Mouse (Mus musculus) midbrain, embryonic 16.5 days (tissue): ENCODE measurements around the gene Olfr314. TPM values are rescaled to one million over a fixed set of nuclear protein-coding genes. Genes with fewer than 3 reads are reported as not detected.

ENCODE experiments used
- ATAC-seq: fragments of 200-750 bp; cut with Nextera tagmentation; 2 replicates; pipeline ENCODE4 v1.8.0; 2017; ENCODE audit warnings: moderate TSS enrichment
- H3K27ac ChIP-seq: fragments of 300-500 bp; sonication (generic); 2 replicates; pipeline ENCODE4 v1.5.1; 2014; ENCODE audit warnings: mild to moderate bottlenecking, low read length, mixed read lengths
- H3K27me3 ChIP-seq: fragments of 300-500 bp; sonication (generic); 2 replicates; pipeline ENCODE4 v1.6.1; 2014; ENCODE audit warnings: low read depth, low read length, mixed read lengths; ENCODE audit not compliant: control insufficient read depth, insufficient read depth
- H3K36me3 ChIP-seq: fragments of 300-500 bp; sonication (generic); 2 replicates; pipeline ENCODE4 v1.6.1; 2014; ENCODE audit warnings: mild to moderate bottlenecking, low read length, moderate library complexity, mixed read lengths; ENCODE audit not compliant: control insufficient read depth, insufficient read depth
- H3K4me1 ChIP-seq: fragments of 300-500 bp; sonication (generic); 2 replicates; pipeline ENCODE4 v1.6.1; 2014; ENCODE audit warnings: mild to moderate bottlenecking, low read length, mixed read lengths; ENCODE audit not compliant: control insufficient read depth, insufficient read depth
- H3K4me2 ChIP-seq: fragments of 300-500 bp; sonication (generic); 2 replicates; pipeline ENCODE4 v1.6.1; 2014; ENCODE audit warnings: mild to moderate bottlenecking, low read length, mixed read lengths
- H3K4me3 ChIP-seq: fragments of 300-500 bp; sonication (generic); 2 replicates; pipeline ENCODE4 v1.5.1; 2014; ENCODE audit warnings: low read depth, mild to moderate bottlenecking, low read length, moderate library complexity, mixed read lengths
- H3K9ac ChIP-seq: fragments of 300-500 bp; sonication (generic); 2 replicates; pipeline ENCODE4 v1.6.1; 2014; ENCODE audit warnings: low read depth, low read length, mixed read lengths
- H3K9me3 ChIP-seq: fragments of 300-500 bp; sonication (generic); replicated peaks from 2 replicates; pipeline ENCODE4 v1.6.1; 2014; ENCODE audit warnings: mild to moderate bottlenecking, low read length, mixed read lengths; ENCODE audit not compliant: control insufficient read depth, poor library complexity, severe bottlenecking
- WGBS: fragments of 180-500 bp; shearing (Covaris S2); extraction: QIAGEN DNeasy Blood & Tissue Kit; methylation state at CpG from one replicate; pipeline ENCODE4 v1.1.7; 2014; 5-methylcytosine and 5-hydroxymethylcytosine counted together
- polyA plus RNA-seq: library from polyadenylated mRNA; unstranded; fragments of >200 nt; fragmentation: Nextera tagmentation; extraction: Ambion mirVana; gene quantifications from 2 replicates; pipeline ENCODE4 v1.2.1, GENCODE M21; 2015

The Olfr314 gene
- polyA plus RNA-seq, 1 experiment from 2014 or later, result not detected

DNA sequence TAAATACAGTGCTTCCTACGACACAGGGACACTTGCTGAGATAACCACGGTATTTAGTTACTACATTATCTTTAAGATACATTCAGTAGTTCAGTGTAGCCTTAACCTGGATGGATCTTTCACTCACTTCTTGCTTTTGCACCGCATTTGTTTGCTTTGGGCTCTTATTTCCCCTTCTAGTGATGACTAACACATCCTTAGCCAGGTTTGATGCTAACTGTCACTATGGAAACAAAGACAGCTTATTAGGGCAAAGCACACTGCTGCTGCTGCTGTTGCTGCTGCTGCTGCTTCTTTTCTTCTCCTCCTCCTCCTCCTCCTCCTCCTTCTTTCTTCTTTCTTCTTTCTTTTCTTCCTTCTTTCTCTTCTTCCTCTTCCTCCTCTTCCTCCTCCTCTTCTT lies 6.8 kb downstream of the Olfr314 start:
- H3K4me3 ChIP-seq, result no peak overlapping the region
- WGBS, result 12% methylated on average over 3 of the region's 3 CpGs
- H3K27me3 ChIP-seq, result no peaks in the 10 kb centered on the region
- peaks cover 5% of the 10 kb centered on the region for H3K4me1 ChIP-seq
- H3K9ac ChIP-seq, result no peak overlapping the region
- no peak overlapping the region for H3K27ac ChIP-seq
- no peak; the same call in 1 of the 2 replicates for ATAC-seq
- no peaks in the 10 kb centered on the region for H3K36me3 ChIP-seq
- no peaks in the 10 kb centered on the region for H3K9me3 ChIP-seq
- H3K4me2 ChIP-seq, result 0 out of 2 replicates have a peak overlapping the region, but pooled peaks have one; percentile 1

DNA sequence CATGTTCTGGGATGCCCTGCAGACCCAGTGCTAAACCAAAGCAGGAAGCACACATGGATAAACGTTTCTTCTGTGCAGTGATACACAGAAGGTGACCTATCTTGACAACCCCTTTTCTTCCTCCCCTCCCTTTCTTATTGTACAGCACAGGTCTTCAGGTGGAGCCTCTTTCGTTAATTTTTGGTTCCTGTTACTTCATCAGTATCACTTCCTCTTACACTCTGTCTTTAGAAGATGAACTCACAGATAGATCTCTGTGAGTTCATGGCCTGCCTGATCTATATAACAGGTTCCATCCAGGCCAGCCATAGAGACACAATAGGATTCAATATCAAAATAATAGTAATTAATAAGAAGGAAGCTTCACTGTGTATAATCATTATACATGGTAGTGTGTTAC lies 7.3 kb downstream of the Olfr314 start:
- 56% methylated on average over 2 of the region's 2 CpGs for WGBS
- no peak for ATAC-seq
- Histone ChIP-seq H3K9me3 (no peaks in the 10 kb centered on the region), H3K4me1 (peaks cover 5% of the 10 kb centered on the region), H3K9ac (no peak overlapping the region), H3K27me3 (no peaks in the 10 kb centered on the region), H3K4me3 (no peak overlapping the region), H3K4me2 (no peak overlapping the region), H3K27ac (no peak overlapping the region), H3K36me3 (no peaks in the 10 kb centered on the region)

- peaks cover 5% of the 10 kb centered on the region for H3K4me1 ChIP-seq
- WGBS, result 84% methylated on average over 6 of the region's 6 CpGs
Measured at GRCm38 (mm10) chr11:58790646-58791045, 7.9 kb downstream of the Olfr314 start.

GRCm38 (mm10) chr11:58795856-58796255 lies 13.1 kb downstream of the Olfr314 start:
- Histone ChIP-seq H3K4me2 (no peak overlapping the region), H3K36me3 (no peaks in the 10 kb centered on the region), H3K4me1 (no peaks in the 10 kb centered on the region), H3K27ac (no peak overlapping the region), H3K27me3 (no peaks in the 10 kb centered on the region), H3K9ac (no peak overlapping the region), H3K4me3 (no peak overlapping the region), H3K9me3 (no peaks in the 10 kb centered on the region)
- no peak for ATAC-seq
- 90% methylated on average over 2 of the region's 2 CpGs for WGBS

More at GRCm38 (mm10) chr11:58790646-58791045, 7.9 kb downstream of the Olfr314 start:
- Histone ChIP-seq H3K9me3 (no peaks in the 10 kb centered on the region), H3K36me3 (no peaks in the 10 kb centered on the region), H3K27me3 (no peaks in the 10 kb centered on the region), H3K4me2 (no peak overlapping the region), H3K9ac (no peak overlapping the region), H3K4me3 (no peak overlapping the region), H3K27ac (no peak overlapping the region)
- ATAC-seq, result no peak

DNA sequence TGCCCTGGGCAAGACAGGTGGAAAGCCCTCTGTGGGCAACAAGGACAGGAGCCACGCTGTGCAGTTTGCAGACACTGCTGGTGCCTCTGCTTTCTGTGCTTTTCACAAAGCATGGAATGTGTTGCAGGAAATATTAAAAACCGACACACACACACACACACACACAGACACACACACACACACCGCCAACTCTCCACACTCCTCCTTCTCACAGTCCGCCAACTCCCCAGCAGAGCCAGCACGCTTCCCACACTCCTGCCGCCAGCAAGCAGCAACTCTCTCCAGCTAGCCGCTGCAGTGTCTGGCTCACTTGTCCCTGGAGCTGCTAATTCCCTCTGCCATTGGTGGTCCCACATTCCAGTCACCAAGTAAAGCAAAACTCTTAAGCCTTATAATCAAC lies 14.1 kb downstream of the Olfr314 start:
- no peak overlapping the region for H3K4me3 ChIP-seq
- no peak for ATAC-seq
- H3K27me3 ChIP-seq, result no peaks in the 10 kb centered on the region
- H3K36me3 ChIP-seq, result no peaks in the 10 kb centered on the region
- no peak overlapping the region for H3K4me2 ChIP-seq
- no peaks in the 10 kb centered on the region for H3K9me3 ChIP-seq
- no peak overlapping the region for H3K27ac ChIP-seq
- H3K9ac ChIP-seq, result no peak overlapping the region
- 66% methylated on average over 7 of the region's 7 CpGs for WGBS
- peaks cover 9% of the 10 kb centered on the region for H3K4me1 ChIP-seq

DNA sequence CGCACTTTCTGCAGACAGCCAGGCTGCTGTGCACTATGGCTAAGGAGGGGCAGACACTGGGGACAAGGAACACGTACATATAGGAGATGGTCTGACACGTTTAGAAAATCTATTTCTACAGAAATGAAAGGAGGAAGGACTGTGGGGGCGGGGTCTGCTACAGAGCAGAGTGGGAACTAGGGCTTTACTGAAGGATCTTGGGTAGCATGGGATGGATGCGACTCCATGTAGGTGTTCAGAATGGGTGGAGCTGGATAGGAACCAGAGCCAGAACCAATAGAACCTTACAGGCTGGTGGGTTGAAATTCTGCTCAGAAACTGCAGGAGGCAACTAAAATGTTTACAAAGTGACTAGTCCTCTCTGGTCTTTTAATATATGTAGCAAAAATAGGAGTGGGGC lies 17.0 kb downstream of the Olfr314 start:
- no peaks in the 10 kb centered on the region for H3K27me3 ChIP-seq
- no peaks in the 10 kb centered on the region for H3K9me3 ChIP-seq
- H3K27ac ChIP-seq, result no peak overlapping the region
- H3K4me1 ChIP-seq, result peaks cover 13% of the 10 kb centered on the region
- no peak overlapping the region for H3K9ac ChIP-seq
- no peak overlapping the region for H3K4me3 ChIP-seq
- no peak for ATAC-seq
- WGBS, result 88% methylated on average over 5 of the region's 5 CpGs
- no peaks in the 10 kb centered on the region for H3K36me3 ChIP-seq
- H3K4me2 ChIP-seq, result no peak overlapping the region

DNA sequence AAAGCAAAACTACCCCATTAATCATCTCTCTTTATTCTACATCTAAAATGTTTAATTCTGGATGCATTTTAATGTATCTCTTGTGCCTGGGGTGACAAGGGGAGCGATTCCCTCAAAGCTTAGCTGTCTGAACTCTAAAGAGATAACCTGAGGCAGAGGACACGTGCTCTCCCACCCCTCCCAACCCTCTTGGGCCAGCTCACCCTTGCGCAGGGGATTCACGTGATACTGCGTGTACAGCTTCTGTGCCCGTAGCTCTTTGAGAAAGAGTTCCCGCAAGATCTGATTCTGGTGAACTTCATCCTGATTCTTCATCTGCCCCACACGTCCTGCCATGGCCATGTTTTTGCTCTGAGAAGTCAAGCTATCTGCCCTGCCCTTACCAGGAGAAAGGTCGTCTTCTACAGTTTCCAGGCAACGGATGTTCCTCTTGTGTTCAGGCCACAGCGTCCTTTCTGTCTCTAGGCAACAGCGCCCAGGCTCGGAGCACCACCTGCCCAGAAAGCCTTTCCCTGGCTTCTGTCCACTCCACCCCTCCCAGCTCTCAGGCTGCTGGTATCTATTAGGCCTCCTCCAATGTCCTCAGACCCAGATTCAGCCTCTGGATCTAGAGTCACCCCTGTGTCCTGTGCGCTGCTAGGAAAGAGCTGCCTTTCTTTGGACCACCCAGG lies 18.9 kb downstream of the Olfr314 start, which contains the start of gene Fam183b:
Gene Fam183b, minus strand, starts transcription at position 403 of the 671 bp plus-strand sequence.
- Histone ChIP-seq H3K27me3 (no peaks in the 10 kb centered on the region), H3K36me3 (no peaks in the 10 kb centered on the region), H3K9ac (peak within 1 kb of the TSS; percentile 23; the same call in 1 of the 2 replicates), H3K9me3 (no peaks in the 10 kb centered on the region), H3K4me2 (peak within 1 kb of the TSS; percentile 42), H3K4me3 (peak within 1 kb of the TSS; percentile 16; the same call in 1 of the 2 replicates), H3K4me1 (peaks cover 13% of the 10 kb centered on the region), H3K27ac (peak within 1 kb of the TSS; percentile 9; the same call in 1 of the 2 replicates)
- peak; percentile 89 for ATAC-seq
- 19% methylated on average over 14 of the region's 14 CpGs for WGBS

DNA sequence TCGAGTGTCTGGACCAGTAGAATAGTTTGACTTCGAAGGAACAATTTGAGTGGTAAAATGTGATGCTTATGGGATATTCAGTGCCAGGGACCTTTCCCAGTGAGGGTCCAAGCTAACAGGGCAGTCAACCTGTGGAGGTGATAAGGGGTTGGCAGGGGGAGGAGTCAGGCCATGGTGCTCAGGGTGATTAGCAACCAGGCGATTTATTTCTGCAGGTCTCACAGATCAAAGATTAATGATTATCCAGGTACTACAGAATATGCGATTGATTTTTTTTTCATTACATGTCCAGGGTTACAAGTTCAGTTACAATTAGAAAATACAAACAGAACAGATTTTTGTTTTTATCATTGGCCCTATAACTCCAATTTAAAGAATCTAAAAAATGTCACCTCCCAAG lies 21.1 kb downstream of the Olfr314 start:
- Histone ChIP-seq H3K4me2 (no peak overlapping the region), H3K9ac (no peak overlapping the region), H3K4me1 (peaks cover 13% of the 10 kb centered on the region), H3K27ac (no peak overlapping the region), H3K36me3 (no peaks in the 10 kb centered on the region), H3K27me3 (no peaks in the 10 kb centered on the region), H3K9me3 (no peaks in the 10 kb centered on the region), H3K4me3 (no peak overlapping the region)
- 82% methylated on average over 4 of the region's 4 CpGs for WGBS
- ATAC-seq, result no peak

- Histone ChIP-seq H3K4me2 (no peak overlapping the region), H3K27me3 (no peaks in the 10 kb centered on the region), H3K9me3 (no peaks in the 10 kb centered on the region), H3K9ac (no peak overlapping the region), H3K27ac (no peak overlapping the region), H3K4me3 (no peak overlapping the region), H3K4me1 (peaks cover 13% of the 10 kb centered on the region), H3K36me3 (no peaks in the 10 kb centered on the region)
- ATAC-seq, result no peak
- WGBS, result 85% methylated on average over 2 of the region's 2 CpGs
Measured at GRCm38 (mm10) chr11:58804393-58804792, 21.6 kb downstream of the Olfr314 start.
